Mouse (Mus musculus): ENCODE measurements at regions not wholly inside any gene's neighbourhood (a gene's known extent, or its start where the extent isn't known, plus 50 kb on each side); places are given as distances from the start of the nearest gene placed in this dataset.

- Histone ChIP-seq H3K9me3 (no peaks in the 10 kb centered on the region), H3K4me3 (no peak overlapping the region), H3K4me2 (replicated peaks) (no peak overlapping the region), H3K4me1 (no peaks in the 10 kb centered on the region), H3K9ac (replicated peaks) (no peak overlapping the region), H3K36me3 (no peaks in the 10 kb centered on the region), H3K27ac (replicated peaks) (no peak overlapping the region), H3K27me3 (no peaks in the 10 kb centered on the region)
- no peak for ATAC-seq (ENCODE audit: low FRiP score, low read depth)
- WGBS: 66% methylated on average over 5 of the region's 5 CpGs
These were observed 867.1 kb upstream of the Slit2 start for GRCm38 (mm10) chr5:47115882-47116281.

DNA sequence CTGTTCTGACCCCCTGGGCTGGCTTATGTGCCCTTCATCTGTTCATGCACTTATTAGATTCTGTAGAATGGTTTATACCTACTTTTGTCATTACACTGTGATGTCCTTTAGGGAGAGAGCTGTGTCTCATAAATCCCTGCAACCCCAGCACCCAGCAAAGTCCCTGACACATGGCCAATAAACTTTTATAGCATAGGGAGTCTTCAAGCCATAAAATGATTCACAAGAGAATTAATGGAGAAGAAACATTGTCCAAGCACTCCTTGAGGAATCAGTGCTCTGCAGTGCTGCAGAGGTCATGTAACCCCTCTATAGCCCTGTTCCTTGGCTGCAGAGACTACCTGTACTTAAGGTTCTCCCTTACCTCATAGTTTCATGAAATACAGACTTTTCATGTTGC, 887.2 kb upstream of the Slit2 start:
- H3K4me3 ChIP-seq: no peak overlapping the region
- no peaks in the 10 kb centered on the region for H3K36me3 ChIP-seq
- no peaks in the 10 kb centered on the region for H3K27me3 ChIP-seq
- no peaks in the 10 kb centered on the region for H3K4me1 ChIP-seq
- no peak for ATAC-seq (ENCODE audit: low FRiP score, low read depth)
- H3K4me2 ChIP-seq (replicated peaks): no peak overlapping the region
- H3K9me3 ChIP-seq: no peaks in the 10 kb centered on the region
- H3K27ac ChIP-seq (replicated peaks): no peak overlapping the region
- no peak overlapping the region for H3K9ac ChIP-seq (replicated peaks)

DNA sequence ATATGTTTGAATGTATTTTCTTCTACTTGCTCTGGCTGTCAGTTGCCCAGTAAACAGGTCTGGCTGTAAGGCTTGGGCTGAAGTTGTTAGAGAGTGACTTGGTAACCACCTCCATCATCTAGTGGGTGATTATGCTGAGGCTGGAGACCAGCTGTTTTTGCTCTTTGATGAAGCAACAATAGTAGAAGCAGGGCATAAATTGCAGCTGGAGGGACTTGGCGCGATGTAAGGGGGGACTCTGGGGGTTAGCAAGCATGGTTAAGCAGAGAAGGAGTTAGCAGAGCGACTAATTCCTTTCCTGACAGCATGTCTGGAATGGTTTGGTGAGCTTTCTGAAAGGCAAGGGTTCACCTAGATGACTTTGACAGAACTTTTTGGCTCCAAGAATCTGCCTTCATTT, 930.0 kb upstream of the Slit2 start:
- Histone ChIP-seq H3K4me1 (peaks cover 5% of the 10 kb centered on the region; the same call in 1 of the 2 replicates), H3K4me2 (replicated peaks) (no peak overlapping the region), H3K9me3 (no peaks in the 10 kb centered on the region), H3K4me3 (no peak overlapping the region), H3K36me3 (no peaks in the 10 kb centered on the region), H3K9ac (replicated peaks) (no peak overlapping the region), H3K27ac (replicated peaks) (no peak overlapping the region), H3K27me3 (no peaks in the 10 kb centered on the region)
- 25% methylated on average over 3 of the region's 3 CpGs for WGBS
- ATAC-seq (ENCODE audit: low FRiP score, low read depth): no peak

GRCm38 (mm10) chr5:47036752-47037151, 946.2 kb upstream of the Slit2 start:
- H3K4me2 ChIP-seq (replicated peaks): no peak overlapping the region
- H3K27me3 ChIP-seq: no peaks in the 10 kb centered on the region
- no peak for ATAC-seq (ENCODE audit: low FRiP score, low read depth)
- WGBS: 44% methylated on average over 1 of the region's 1 CpGs
- H3K27ac ChIP-seq (replicated peaks): no peak overlapping the region
- H3K9me3 ChIP-seq: no peaks in the 10 kb centered on the region
- no peaks in the 10 kb centered on the region for H3K36me3 ChIP-seq
- H3K9ac ChIP-seq (replicated peaks): no peak overlapping the region
- no peak overlapping the region for H3K4me3 ChIP-seq
- no peaks in the 10 kb centered on the region for H3K4me1 ChIP-seq

- no peaks in the 10 kb centered on the region for H3K4me1 ChIP-seq
- no peak overlapping the region for H3K4me3 ChIP-seq
- H3K36me3 ChIP-seq: no peaks in the 10 kb centered on the region
- H3K27me3 ChIP-seq: no peaks in the 10 kb centered on the region
- 59% methylated on average over 7 of the region's 7 CpGs for WGBS
- no peak overlapping the region for H3K4me2 ChIP-seq (replicated peaks)
- no peak overlapping the region for H3K27ac ChIP-seq (replicated peaks)
- H3K9ac ChIP-seq (replicated peaks): no peak overlapping the region
- no peak for ATAC-seq (ENCODE audit: low FRiP score, low read depth)
- H3K9me3 ChIP-seq: no peaks in the 10 kb centered on the region
These were observed 948.9 kb upstream of the Slit2 start for GRCm38 (mm10) chr5:47034021-47034420.

GRCm38 (mm10) chr5:47014351-47014750, 968.6 kb upstream of the Slit2 start:
- H3K4me3 ChIP-seq: no peak overlapping the region
- ATAC-seq (ENCODE audit: low FRiP score, low read depth): no peak
- no peak overlapping the region for H3K4me2 ChIP-seq (replicated peaks)
- no peaks in the 10 kb centered on the region for H3K9me3 ChIP-seq
- no peaks in the 10 kb centered on the region for H3K36me3 ChIP-seq
- no peaks in the 10 kb centered on the region for H3K4me1 ChIP-seq
- H3K27me3 ChIP-seq: no peaks in the 10 kb centered on the region
- no peak overlapping the region for H3K27ac ChIP-seq (replicated peaks)
- no peak overlapping the region for H3K9ac ChIP-seq (replicated peaks)

- Histone ChIP-seq H3K4me1 (no peaks in the 10 kb centered on the region), H3K9ac (replicated peaks) (no peak overlapping the region), H3K36me3 (no peaks in the 10 kb centered on the region), H3K27ac (replicated peaks) (no peak overlapping the region), H3K4me3 (no peak overlapping the region), H3K4me2 (replicated peaks) (no peak overlapping the region), H3K9me3 (no peaks in the 10 kb centered on the region), H3K27me3 (no peaks in the 10 kb centered on the region)
- ATAC-seq (ENCODE audit: low FRiP score, low read depth): no peak
- WGBS: 84% methylated on average over 4 of the region's 4 CpGs
These were observed 990.4 kb upstream of the Slit2 start for GRCm38 (mm10) chr5:46992557-46992956.

- no peak overlapping the region for H3K9ac ChIP-seq (replicated peaks)
- no peak for ATAC-seq (ENCODE audit: low FRiP score, low read depth)
- H3K4me3 ChIP-seq: no peak overlapping the region
- no peaks in the 10 kb centered on the region for H3K36me3 ChIP-seq
- H3K9me3 ChIP-seq: no peaks in the 10 kb centered on the region
- H3K27ac ChIP-seq (replicated peaks): no peak overlapping the region
- no peak overlapping the region for H3K4me2 ChIP-seq (replicated peaks)
- no peaks in the 10 kb centered on the region for H3K27me3 ChIP-seq
- no peaks in the 10 kb centered on the region for H3K4me1 ChIP-seq
- WGBS: 89% methylated on average over 2 of the region's 2 CpGs
These were observed 996.4 kb upstream of the Slit2 start for GRCm38 (mm10) chr5:46986519-46986918.

DNA sequence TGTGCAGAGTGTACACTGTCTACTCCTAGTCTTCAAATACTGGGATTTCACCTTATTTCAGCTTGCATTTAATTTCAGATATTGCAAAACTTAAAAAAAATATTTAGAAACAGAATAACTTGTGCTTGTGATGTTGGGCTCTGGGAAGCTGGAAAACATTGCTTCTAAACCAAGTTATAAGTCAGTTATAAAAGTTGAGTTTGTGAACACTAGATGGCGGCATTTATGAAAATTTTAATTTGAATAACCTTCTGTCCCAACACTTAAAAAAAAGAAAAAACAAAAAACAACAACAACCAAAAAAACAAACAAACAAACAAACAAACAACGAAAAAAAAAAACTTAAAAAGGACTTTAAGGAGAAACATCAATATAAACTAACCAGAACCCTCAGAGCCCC, 1002.6 kb upstream of the Slit2 start:
- Histone ChIP-seq H3K4me2 (replicated peaks) (no peak overlapping the region), H3K9me3 (no peaks in the 10 kb centered on the region), H3K9ac (replicated peaks) (no peak overlapping the region), H3K27ac (replicated peaks) (no peak overlapping the region), H3K4me3 (no peak overlapping the region), H3K36me3 (no peaks in the 10 kb centered on the region), H3K4me1 (no peaks in the 10 kb centered on the region), H3K27me3 (no peaks in the 10 kb centered on the region)
- ATAC-seq (ENCODE audit: low FRiP score, low read depth): no peak
- WGBS: 80% methylated on average over 2 of the region's 2 CpGs

DNA sequence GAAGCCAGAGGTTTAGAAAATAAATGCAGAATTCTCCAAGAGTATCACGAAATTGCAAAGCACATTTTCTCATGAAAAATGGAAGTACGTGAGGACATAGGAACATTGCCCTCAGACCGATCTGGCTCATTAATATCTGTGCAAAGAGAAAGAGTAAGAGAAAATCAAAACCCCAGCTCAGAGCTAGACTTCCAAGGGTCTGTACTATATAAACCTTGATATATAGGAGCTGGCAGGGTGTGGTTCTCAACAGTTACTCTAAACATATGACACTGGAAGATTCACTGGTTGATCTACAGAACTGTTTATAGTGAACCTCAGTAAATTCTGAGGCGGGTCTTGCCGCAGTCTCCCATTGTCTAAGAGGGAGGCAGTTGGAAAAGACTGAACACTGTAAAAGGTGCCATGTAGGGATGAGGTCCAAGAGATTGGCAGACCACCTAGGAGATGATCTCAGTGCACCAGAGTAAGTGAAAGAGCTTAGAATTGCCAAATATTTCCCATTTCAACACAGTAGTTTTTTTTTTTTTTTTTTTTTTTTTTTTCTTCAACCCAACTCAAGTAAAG, 1014.0 kb upstream of the Slit2 start:
- Histone ChIP-seq H3K4me1 (no peaks in the 10 kb centered on the region), H3K9me3 (no peaks in the 10 kb centered on the region), H3K4me2 (replicated peaks) (no peak overlapping the region), H3K27me3 (no peaks in the 10 kb centered on the region), H3K27ac (replicated peaks) (no peak overlapping the region), H3K36me3 (no peaks in the 10 kb centered on the region), H3K4me3 (no peak overlapping the region), H3K9ac (replicated peaks) (no peak overlapping the region)
- no peak for ATAC-seq (ENCODE audit: low FRiP score, low read depth)
- 84% methylated on average over 5 of the region's 5 CpGs for WGBS

DNA sequence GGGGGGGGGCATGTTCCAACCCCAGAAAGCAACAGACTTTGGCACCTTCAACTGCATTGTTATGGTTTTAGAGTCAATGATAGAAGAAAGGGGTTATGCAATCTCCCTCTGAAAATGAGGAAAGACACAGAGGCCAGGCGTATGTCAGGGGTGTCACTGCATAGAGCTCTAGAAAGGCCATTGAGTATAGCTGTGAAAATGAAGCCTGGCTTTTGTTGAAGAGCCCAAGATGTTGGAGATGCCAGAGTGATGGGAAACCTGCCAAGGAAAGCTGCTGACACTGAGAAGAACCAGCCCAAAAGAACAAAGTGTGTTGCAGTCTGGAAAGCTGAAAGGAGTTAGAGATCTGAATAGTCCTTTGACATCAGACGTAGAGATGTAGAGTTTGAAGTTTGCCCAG, 1022.2 kb upstream of the Slit2 start:
- WGBS: 72% methylated on average over 2 of the region's 2 CpGs
- Histone ChIP-seq H3K36me3 (no peaks in the 10 kb centered on the region), H3K4me3 (no peak overlapping the region), H3K9me3 (no peaks in the 10 kb centered on the region), H3K9ac (replicated peaks) (no peak overlapping the region), H3K4me1 (no peaks in the 10 kb centered on the region), H3K27me3 (no peaks in the 10 kb centered on the region), H3K4me2 (replicated peaks) (no peak overlapping the region), H3K27ac (replicated peaks) (no peak overlapping the region)
- ATAC-seq (ENCODE audit: low FRiP score, low read depth): no peak

GRCm38 (mm10) chr5:46926324-46926723, 1056.6 kb upstream of the Slit2 start:
- 95% methylated on average over 7 of the region's 7 CpGs for WGBS
- Histone ChIP-seq H3K27me3 (no peaks in the 10 kb centered on the region), H3K36me3 (no peaks in the 10 kb centered on the region), H3K4me2 (replicated peaks) (no peak overlapping the region), H3K27ac (replicated peaks) (no peak overlapping the region), H3K4me3 (no peak overlapping the region), H3K4me1 (no peaks in the 10 kb centered on the region), H3K9me3 (no peaks in the 10 kb centered on the region), H3K9ac (replicated peaks) (no peak overlapping the region)
- ATAC-seq (ENCODE audit: low FRiP score, low read depth): no peak

- H3K27ac ChIP-seq (replicated peaks): no peak overlapping the region
- H3K36me3 ChIP-seq: no peaks in the 10 kb centered on the region
- no peaks in the 10 kb centered on the region for H3K27me3 ChIP-seq
- no peaks in the 10 kb centered on the region for H3K4me1 ChIP-seq
- no peak overlapping the region for H3K4me2 ChIP-seq (replicated peaks)
- H3K9me3 ChIP-seq: no peaks in the 10 kb centered on the region
- no peak overlapping the region for H3K9ac ChIP-seq (replicated peaks)
- no peak for ATAC-seq (ENCODE audit: low FRiP score, low read depth)
- 81% methylated on average over 2 of the region's 2 CpGs for WGBS
- no peak overlapping the region for H3K4me3 ChIP-seq
These were observed 1044.5 kb upstream of the Lcorl start for GRCm38 (mm10) chr5:46901909-46902308.

All from midbrain, embryonic 12.5 days (tissue).